Mouse (Mus musculus): ENCODE measurements around the gene Glo1. TPM values are rescaled to one million over a fixed set of nuclear protein-coding genes. Genes with fewer than 3 reads are reported as not detected.
"Not testable (repeated sequence)": the region's sequence is repeated elsewhere in the genome, so short reads cannot be mapped to it uniquely, and the experiment has no call there.

Glo1 gene
- polyA plus RNA-seq (2012; ENCODE audit: insufficient read depth, insufficient read length, missing spikeins): 46.4 and 53.3 TPM in 2 replicates

DNA sequence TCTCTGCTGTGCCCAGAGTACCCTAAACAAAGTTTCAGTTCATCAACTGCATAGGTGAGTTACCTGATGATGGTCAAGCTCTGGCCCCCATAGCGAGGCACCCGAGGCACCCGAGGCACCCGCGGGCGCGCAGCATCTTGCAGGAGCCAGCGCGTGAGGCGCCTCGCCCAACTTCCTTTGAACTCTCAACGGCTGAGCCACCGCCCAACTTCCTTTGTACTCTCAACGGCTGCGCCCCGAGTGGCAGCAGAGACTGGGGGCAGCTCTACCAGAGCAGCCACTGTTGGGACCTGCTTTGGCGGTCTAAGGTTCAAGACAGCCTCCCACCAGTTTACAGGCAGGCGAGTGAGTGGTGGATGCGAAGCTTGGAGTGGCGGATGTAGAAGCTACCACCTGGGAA, at the start of gene Glo1:
Gene Glo1, minus strand, starts transcription at position 153 of the 400 bp plus-strand sequence.
- H3K4me3 ChIP-seq (ENCODE audit: insufficient read depth, low read length); H3K27ac ChIP-seq (ENCODE audit: insufficient read depth, low read depth, low read length); H3K4me1 ChIP-seq (ENCODE audit: control insufficient read depth, insufficient read depth, low read length): not testable (repeated sequence)

GRCm38 (mm10) chr17:30675021-30675740, 48.5 kb upstream of the Glo1 start:
- Histone ChIP-seq H3K4me3 (ENCODE audit: insufficient read depth, low read length) (no peak overlapping the region), H3K4me1 (ENCODE audit: control insufficient read depth, insufficient read depth, low read length) (no peaks in the 10 kb centered on the region), H3K27ac (ENCODE audit: insufficient read depth, low read depth, low read length) (no peak overlapping the region)
- no peak for TF ChIP-seq POLR2A (IDR thresholded peaks at IDR 0.05; ENCODE audit: borderline replicate concordance, low read depth, low read length)
- TF ChIP-seq CTCF (IDR thresholded peaks at IDR 0.05; ENCODE audit: low read depth, low read length): no peak

DNA sequence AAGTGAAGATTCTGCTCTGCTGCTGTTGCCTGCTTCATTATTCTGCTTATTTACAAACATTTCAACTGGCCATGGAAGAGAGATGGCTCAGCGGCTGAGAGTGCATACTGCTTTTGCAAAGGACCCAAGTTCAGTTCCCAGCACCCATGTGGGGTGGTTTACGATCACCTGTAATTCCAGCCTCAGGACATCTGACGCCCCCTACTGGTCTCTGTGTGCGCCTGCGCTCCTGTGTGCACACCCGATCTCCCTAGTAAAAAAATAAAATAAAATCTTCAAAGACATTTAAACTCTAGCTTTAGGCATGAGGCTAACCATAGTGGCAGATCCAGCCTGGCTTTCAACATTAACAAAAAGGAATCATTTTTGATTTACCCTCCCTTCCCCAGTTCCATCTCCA, 46.4 kb upstream of the Glo1 start:
- Histone ChIP-seq H3K27ac (ENCODE audit: insufficient read depth, low read depth, low read length) (no peak overlapping the region), H3K4me1 (ENCODE audit: control insufficient read depth, insufficient read depth, low read length) (no peaks in the 10 kb centered on the region), H3K4me3 (ENCODE audit: insufficient read depth, low read length) (no peak overlapping the region)
- TF ChIP-seq CTCF (IDR thresholded peaks at IDR 0.05; ENCODE audit: low read depth, low read length) (no peak), POLR2A (IDR thresholded peaks at IDR 0.05; ENCODE audit: borderline replicate concordance, low read depth, low read length) (no peak)

DNA sequence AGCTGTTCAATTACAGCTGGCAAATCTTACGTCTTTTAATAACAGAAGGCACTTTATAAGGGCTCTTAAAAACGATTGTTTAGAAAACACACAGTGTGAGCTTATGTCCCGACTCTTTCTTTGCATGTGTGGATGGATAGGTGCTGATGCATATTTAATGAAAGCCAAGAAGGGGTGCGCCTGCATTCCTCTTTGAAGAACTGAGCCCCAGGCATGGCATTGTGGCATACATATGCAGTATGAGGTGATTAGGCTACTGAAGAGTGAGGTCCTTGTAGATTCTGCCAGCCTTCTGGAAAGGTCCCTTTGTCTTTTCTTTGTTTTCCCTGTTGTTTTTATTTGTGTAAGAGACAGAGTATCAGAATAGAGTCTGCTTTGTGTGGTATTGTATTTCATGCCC, 45.9 kb upstream of the Glo1 start:
- no peak overlapping the region for H3K27ac ChIP-seq (ENCODE audit: insufficient read depth, low read depth, low read length)
- no peak overlapping the region for H3K4me3 ChIP-seq (ENCODE audit: insufficient read depth, low read length)
- no peak for TF ChIP-seq POLR2A (IDR thresholded peaks at IDR 0.05; ENCODE audit: borderline replicate concordance, low read depth, low read length)
- TF ChIP-seq CTCF (IDR thresholded peaks at IDR 0.05; ENCODE audit: low read depth, low read length): no peak
- no peaks in the 10 kb centered on the region for H3K4me1 ChIP-seq (ENCODE audit: control insufficient read depth, insufficient read depth, low read length)

GRCm38 (mm10) chr17:30664856-30665255, 38.2 kb upstream of the Glo1 start:
- no peaks in the 10 kb centered on the region for H3K4me1 ChIP-seq (ENCODE audit: control insufficient read depth, insufficient read depth, low read length)
- H3K4me3 ChIP-seq (ENCODE audit: insufficient read depth, low read length): no peak overlapping the region
- TF ChIP-seq CTCF (IDR thresholded peaks at IDR 0.05; ENCODE audit: low read depth, low read length): no peak
- no peak for TF ChIP-seq POLR2A (IDR thresholded peaks at IDR 0.05; ENCODE audit: borderline replicate concordance, low read depth, low read length)
- no peak overlapping the region for H3K27ac ChIP-seq (ENCODE audit: insufficient read depth, low read depth, low read length)

GRCm38 (mm10) chr17:30663170-30663569, 36.5 kb upstream of the Glo1 start:
- Histone ChIP-seq H3K4me1 (ENCODE audit: control insufficient read depth, insufficient read depth, low read length) (no peaks in the 10 kb centered on the region), H3K4me3 (ENCODE audit: insufficient read depth, low read length) (no peak overlapping the region), H3K27ac (ENCODE audit: insufficient read depth, low read depth, low read length) (no peak overlapping the region)
- no peak for TF ChIP-seq POLR2A (IDR thresholded peaks at IDR 0.05; ENCODE audit: borderline replicate concordance, low read depth, low read length)
- no peak for TF ChIP-seq CTCF (IDR thresholded peaks at IDR 0.05; ENCODE audit: low read depth, low read length)

- TF ChIP-seq CTCF (IDR thresholded peaks at IDR 0.05; ENCODE audit: low read depth, low read length) (no peak), POLR2A (IDR thresholded peaks at IDR 0.05; ENCODE audit: borderline replicate concordance, low read depth, low read length) (no peak)
- no peaks in the 10 kb centered on the region for H3K4me1 ChIP-seq (ENCODE audit: control insufficient read depth, insufficient read depth, low read length)
- H3K4me3 ChIP-seq (ENCODE audit: insufficient read depth, low read length): no peak overlapping the region
- H3K27ac ChIP-seq (ENCODE audit: insufficient read depth, low read depth, low read length): no peak overlapping the region
Observed at GRCm38 (mm10) chr17:30662131-30662530, 35.5 kb upstream of the Glo1 start.

DNA sequence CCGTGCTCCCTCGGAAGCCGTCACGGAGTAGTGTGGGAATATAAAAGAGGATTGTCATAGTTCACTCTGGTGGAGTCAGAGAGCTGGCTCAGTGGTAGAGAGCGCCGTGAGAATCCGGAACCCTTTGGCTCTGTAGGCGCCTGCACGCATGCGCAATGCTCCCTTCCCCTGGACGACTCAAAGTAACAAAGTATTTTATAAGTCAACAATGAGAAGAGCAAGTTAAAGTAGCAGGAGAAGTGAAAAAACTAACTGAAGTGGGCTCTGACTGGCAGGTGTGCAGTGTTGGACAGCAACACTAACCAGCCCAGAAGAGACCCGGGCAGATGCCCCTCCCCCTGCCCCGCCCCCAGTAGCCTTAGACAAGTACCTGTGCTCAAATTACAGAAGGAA, 31.5 kb upstream of the Glo1 start:
- no peak overlapping the region for H3K4me3 ChIP-seq (ENCODE audit: insufficient read depth, low read length)
- H3K4me1 ChIP-seq (ENCODE audit: control insufficient read depth, insufficient read depth, low read length): no peaks in the 10 kb centered on the region
- TF ChIP-seq POLR2A (IDR thresholded peaks at IDR 0.05; ENCODE audit: borderline replicate concordance, low read depth, low read length): no peak
- TF ChIP-seq CTCF (IDR thresholded peaks at IDR 0.05; ENCODE audit: low read depth, low read length): no peak
- H3K27ac ChIP-seq (ENCODE audit: insufficient read depth, low read depth, low read length): no peak overlapping the region

- Histone ChIP-seq H3K4me3 (ENCODE audit: insufficient read depth, low read length) (no peak overlapping the region), H3K4me1 (ENCODE audit: control insufficient read depth, insufficient read depth, low read length) (no peaks in the 10 kb centered on the region), H3K27ac (ENCODE audit: insufficient read depth, low read depth, low read length) (no peak overlapping the region)
- no peak for TF ChIP-seq POLR2A (IDR thresholded peaks at IDR 0.05; ENCODE audit: borderline replicate concordance, low read depth, low read length)
- no peak for TF ChIP-seq CTCF (IDR thresholded peaks at IDR 0.05; ENCODE audit: low read depth, low read length)
Observed at GRCm38 (mm10) chr17:30657530-30658151, 31.0 kb upstream of the Glo1 start.

- H3K4me3 ChIP-seq (ENCODE audit: insufficient read depth, low read length): no peak overlapping the region
- no peak overlapping the region for H3K27ac ChIP-seq (ENCODE audit: insufficient read depth, low read depth, low read length)
- no peaks in the 10 kb centered on the region for H3K4me1 ChIP-seq (ENCODE audit: control insufficient read depth, insufficient read depth, low read length)
- TF ChIP-seq CTCF (IDR thresholded peaks at IDR 0.05; ENCODE audit: low read depth, low read length): peak; percentile 12; the same call in 1 of the 2 replicates
- TF ChIP-seq POLR2A (IDR thresholded peaks at IDR 0.05; ENCODE audit: borderline replicate concordance, low read depth, low read length): no peak
Observed at GRCm38 (mm10) chr17:30653010-30653409, 26.3 kb upstream of the Glo1 start.
